Mouse (Mus musculus) embryonic facial prominence, embryonic 12.5 days (tissue): ENCODE data around the gene Ripk1. TPM values are rescaled to one million over a fixed set of nuclear protein-coding genes. Genes with fewer than 3 reads are reported as not detected.

Experiments
- ATAC-seq: fragments of 200-750 bp; cut with Nextera tagmentation; 2 replicates; pipeline ENCODE4 v1.8.0; 2017; ENCODE audit not compliant: insufficient number of reproducible peaks, insufficient read depth, low FRiP score, low TSS enrichment
- H3K27ac ChIP-seq: fragments of 300-500 bp; sonication (generic); 2 replicates; pipeline ENCODE4 v1.5.1; 2016; ENCODE audit warnings: mild to moderate bottlenecking
- H3K27me3 ChIP-seq: fragments of 300-500 bp; sonication (generic); 2 replicates; pipeline ENCODE4 v1.6.1; 2016; ENCODE audit warnings: mild to moderate bottlenecking, moderate library complexity
- H3K36me3 ChIP-seq: fragments of 300-500 bp; sonication (generic); 2 replicates; pipeline ENCODE4 v1.6.1; 2016; ENCODE audit warnings: mild to moderate bottlenecking
- H3K4me1 ChIP-seq: fragments of 300-500 bp; sonication (generic); 2 replicates; pipeline ENCODE4 v1.6.1; 2016
- H3K4me2 ChIP-seq: fragments of 300-500 bp; sonication (generic); replicated peaks from 2 replicates; pipeline ENCODE4 v1.6.1; 2016; ENCODE audit warnings: mild to moderate bottlenecking, moderate library complexity
- H3K4me3 ChIP-seq: fragments of 300-500 bp; sonication (generic); 2 replicates; pipeline ENCODE4 v1.5.1; 2016; ENCODE audit warnings: mild to moderate bottlenecking
- H3K9ac ChIP-seq: fragments of 300-500 bp; sonication (generic); 2 replicates; pipeline ENCODE4 v1.6.1; 2016; ENCODE audit warnings: mild to moderate bottlenecking, moderate library complexity
- H3K9me3 ChIP-seq: fragments of 300-500 bp; sonication (generic); 2 replicates; pipeline ENCODE4 v1.6.1; 2016; ENCODE audit warnings: mild to moderate bottlenecking, moderate library complexity
- WGBS: fragments of 180-500 bp; shearing (Covaris S2); methylation state at CpG from one replicate; pipeline ENCODE4 v1.1.7; 2016; 5-methylcytosine and 5-hydroxymethylcytosine counted together
- polyA plus RNA-seq: library from polyadenylated mRNA; unstranded; fragments of >200 nt; fragmentation: Nextera tagmentation; extraction: Ambion mirVana; gene quantifications from 2 replicates; pipeline ENCODE4 v1.2.1, GENCODE M21; 2016

The Ripk1 gene
- polyA plus RNA-seq, 1 experiment from 2014 or later = 16.4 TPM

DNA sequence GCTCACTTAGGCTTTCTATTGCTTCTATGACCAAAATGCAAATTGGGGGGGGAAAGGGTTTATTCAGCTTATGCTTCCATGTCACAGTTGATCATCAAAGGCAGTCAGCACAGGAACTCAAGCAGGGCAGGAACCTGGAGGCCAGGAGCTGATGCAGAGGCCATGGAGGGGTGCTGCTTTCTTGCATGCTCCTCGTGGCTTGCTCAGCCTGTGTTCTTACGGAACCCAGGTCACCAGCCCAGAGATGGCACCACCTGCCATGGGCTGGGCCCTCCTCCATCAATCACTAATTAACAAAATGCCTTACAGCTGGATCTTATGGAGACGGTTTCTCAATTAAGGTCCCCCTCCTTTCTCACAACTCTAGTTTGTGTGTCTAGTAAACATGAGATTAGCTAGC, 37.9 kb downstream of the Ripk1 start:
- H3K9ac ChIP-seq = no peak overlapping the region
- peaks cover 14% of the 10 kb centered on the region for H3K4me1 ChIP-seq
- no peak overlapping the region for H3K4me2 ChIP-seq
- no peak for ATAC-seq
- 92% methylated on average over 3 of the region's 3 CpGs for WGBS
- H3K36me3 ChIP-seq = no peaks in the 10 kb centered on the region
- no peaks in the 10 kb centered on the region for H3K9me3 ChIP-seq
- no peak overlapping the region for H3K4me3 ChIP-seq
- no peaks in the 10 kb centered on the region for H3K27me3 ChIP-seq
- no peak overlapping the region for H3K27ac ChIP-seq

DNA sequence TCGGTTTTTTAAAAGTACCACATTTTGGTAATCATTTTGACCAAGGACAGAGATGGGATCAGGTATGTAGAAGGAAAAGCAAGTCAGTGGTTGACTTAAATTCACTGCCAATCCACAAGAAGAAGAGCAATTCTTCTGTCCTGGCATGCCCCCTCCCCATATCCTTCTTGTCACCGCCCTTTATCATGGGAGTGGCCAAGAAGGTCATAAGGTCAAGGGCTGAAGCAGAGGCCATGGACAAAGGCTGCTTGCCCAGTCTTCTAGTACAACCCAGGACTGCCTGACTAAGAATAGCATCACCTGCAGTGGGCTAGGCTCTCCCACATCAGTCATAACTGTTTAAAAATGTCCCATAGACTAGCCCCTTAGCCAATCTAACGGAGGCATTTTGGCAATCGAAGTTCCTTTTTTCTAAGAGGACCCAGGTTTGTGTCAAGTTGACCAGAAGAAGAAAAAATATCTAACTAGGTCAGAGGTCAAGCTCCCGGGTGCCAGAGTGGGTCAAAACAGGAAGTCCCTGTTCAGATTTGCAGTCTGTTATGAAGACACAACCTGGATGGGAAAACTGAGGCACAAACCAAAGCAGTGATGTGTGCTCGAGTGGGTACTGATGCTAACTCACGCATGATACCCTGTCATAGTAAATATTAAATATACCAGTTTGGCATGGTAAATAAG, 41.7 kb downstream of the Ripk1 start:
- 75% methylated on average over 7 of the region's 7 CpGs for WGBS
- Histone ChIP-seq H3K9me3 (no peaks in the 10 kb centered on the region), H3K36me3 (peaks cover 11% of the 10 kb centered on the region), H3K27ac (no peak overlapping the region), H3K9ac (no peak overlapping the region), H3K4me2 (no peak overlapping the region), H3K4me1 (peaks cover 3% of the 10 kb centered on the region; the same call in 1 of the 2 replicates), H3K27me3 (no peaks in the 10 kb centered on the region), H3K4me3 (no peak overlapping the region)
- no peak for ATAC-seq

DNA sequence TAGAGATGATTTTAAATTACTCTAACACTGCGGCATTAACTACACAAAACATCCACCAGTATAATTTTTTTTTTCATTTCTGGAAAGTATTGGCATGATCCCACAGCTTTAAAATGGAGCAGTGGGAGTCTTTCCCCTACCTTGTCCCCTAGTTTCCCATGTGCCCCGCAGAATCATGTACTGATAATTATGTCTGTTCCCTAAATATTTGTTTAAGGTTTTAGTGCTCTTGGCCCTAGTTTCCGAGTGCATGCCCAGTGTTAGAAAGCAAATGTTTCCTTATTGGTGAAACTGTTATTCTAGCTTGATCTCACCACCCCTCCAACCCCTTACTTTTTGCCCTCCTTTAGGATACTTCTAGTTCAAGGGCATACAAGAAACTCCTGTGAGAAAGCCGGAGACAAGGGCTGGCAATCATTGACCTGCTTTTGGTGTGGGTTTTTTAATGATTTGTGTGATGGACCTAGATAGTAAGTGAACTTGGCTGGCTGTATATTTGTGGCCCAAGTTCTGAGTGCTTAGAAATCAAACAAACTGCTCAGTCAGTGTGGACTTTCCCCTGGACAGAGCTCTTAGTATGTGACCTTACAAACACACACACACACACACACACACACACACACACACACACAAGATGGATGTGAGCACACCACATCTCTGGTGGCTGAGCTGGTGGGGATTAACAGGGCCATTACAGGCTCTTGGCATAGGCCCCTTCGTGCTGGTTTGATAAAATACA, 43.5 kb downstream of the Ripk1 start:
- no peak for ATAC-seq
- H3K27ac ChIP-seq = no peak overlapping the region
- WGBS = 62% methylated on average over 5 of the region's 5 CpGs

DNA sequence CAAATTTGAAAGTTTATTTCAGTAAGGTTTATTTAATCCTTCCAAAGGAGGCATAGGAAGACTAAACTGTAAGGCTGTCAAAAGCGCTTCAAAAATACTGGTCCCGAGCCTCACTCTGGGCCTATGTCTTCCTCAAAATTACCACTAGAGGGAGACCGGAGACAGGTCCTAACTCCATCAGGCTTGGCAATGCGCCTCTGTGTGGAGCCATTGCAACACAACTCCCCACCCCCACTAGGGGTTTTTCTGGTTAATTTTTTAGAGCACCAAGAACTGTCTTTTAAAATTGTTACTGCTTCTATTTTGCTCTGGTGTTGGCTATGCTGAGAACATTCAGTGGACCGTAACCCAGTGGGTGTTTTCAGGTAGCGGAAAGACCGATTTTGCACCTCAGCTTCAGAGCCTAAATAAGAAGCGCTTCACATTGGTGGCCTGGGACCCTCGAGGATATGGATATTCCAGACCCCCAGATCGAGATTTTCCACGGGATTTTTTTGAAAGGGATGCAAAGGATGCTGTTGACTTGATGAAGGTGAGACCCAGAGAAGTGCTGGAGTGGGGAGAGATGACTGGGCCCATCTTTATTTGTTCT, 44.4 kb downstream of the Ripk1 start:
- Histone ChIP-seq H3K4me3 (no peak overlapping the region), H3K27me3 (no peaks in the 10 kb centered on the region), H3K27ac (no peak overlapping the region), H3K36me3 (peaks cover 22% of the 10 kb centered on the region), H3K9me3 (no peaks in the 10 kb centered on the region), H3K9ac (no peak overlapping the region), H3K4me1 (no peaks in the 10 kb centered on the region), H3K4me2 (no peak overlapping the region)
- WGBS = 41% methylated on average over 11 of the region's 11 CpGs
- no peak for ATAC-seq

More for the DNA sequence above, 43.5 kb downstream of the Ripk1 start:
- Histone ChIP-seq H3K4me1 (no peaks in the 10 kb centered on the region), H3K36me3 (peaks cover 22% of the 10 kb centered on the region), H3K4me3 (no peak overlapping the region), H3K4me2 (no peak overlapping the region), H3K27me3 (no peaks in the 10 kb centered on the region), H3K9ac (no peak overlapping the region), H3K9me3 (no peaks in the 10 kb centered on the region)

DNA sequence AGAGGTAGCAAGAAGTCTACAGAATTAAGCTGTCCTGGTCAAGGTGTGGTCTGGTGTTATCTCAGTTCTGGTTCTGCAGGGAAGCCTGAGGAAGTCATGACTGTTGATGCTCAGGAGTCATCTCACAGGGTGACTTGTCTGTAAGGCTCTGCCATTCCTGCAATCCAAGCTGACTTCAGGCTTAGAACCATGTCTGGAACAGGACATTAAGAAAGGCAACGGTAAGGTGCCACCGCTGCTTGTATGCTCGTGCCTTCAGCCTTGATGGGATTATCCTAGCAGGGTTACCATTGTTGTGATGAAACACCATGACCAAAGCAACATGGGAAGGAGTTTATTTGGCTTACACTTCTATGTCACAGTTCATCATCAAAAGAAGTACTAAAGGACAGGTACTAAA, 45.4 kb downstream of the Ripk1 start:
- H3K9ac ChIP-seq = no peak overlapping the region
- H3K36me3 ChIP-seq = peaks cover 27% of the 10 kb centered on the region
- 86% methylated on average over 3 of the region's 3 CpGs for WGBS
- H3K4me2 ChIP-seq = no peak overlapping the region
- no peaks in the 10 kb centered on the region for H3K27me3 ChIP-seq
- no peak overlapping the region for H3K4me3 ChIP-seq
- H3K4me1 ChIP-seq = no peaks in the 10 kb centered on the region
- no peak overlapping the region for H3K27ac ChIP-seq
- no peaks in the 10 kb centered on the region for H3K9me3 ChIP-seq
- no peak for ATAC-seq

DNA sequence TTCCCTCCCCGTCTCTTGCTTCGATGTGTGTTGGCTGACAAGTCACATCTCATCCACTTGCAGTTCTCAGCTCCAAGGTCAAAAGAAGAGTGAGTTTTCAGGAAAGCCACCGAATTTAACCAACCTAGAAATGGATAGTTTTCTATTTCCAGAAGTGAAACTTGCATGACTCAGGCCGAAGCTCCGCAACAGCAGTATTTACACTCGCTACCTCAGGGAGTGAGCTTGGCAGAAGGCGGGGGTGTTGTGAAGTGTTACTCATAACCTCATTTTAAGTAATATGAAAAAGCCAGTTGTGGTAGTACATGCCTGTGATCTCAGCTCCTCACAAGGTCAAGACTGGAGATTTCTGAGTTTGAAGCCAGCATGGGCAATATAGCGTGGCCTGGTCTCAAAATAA, 48.3 kb downstream of the Ripk1 start:
- H3K36me3 ChIP-seq = peaks cover 47% of the 10 kb centered on the region
- H3K27ac ChIP-seq = no peak overlapping the region
- H3K4me3 ChIP-seq = no peak overlapping the region
- H3K27me3 ChIP-seq = no peaks in the 10 kb centered on the region
- H3K9ac ChIP-seq = no peak overlapping the region
- H3K9me3 ChIP-seq = no peaks in the 10 kb centered on the region
- WGBS = 92% methylated on average over 8 of the region's 8 CpGs
- H3K4me1 ChIP-seq = no peaks in the 10 kb centered on the region
- H3K4me2 ChIP-seq = no peak overlapping the region
- no peak for ATAC-seq

DNA sequence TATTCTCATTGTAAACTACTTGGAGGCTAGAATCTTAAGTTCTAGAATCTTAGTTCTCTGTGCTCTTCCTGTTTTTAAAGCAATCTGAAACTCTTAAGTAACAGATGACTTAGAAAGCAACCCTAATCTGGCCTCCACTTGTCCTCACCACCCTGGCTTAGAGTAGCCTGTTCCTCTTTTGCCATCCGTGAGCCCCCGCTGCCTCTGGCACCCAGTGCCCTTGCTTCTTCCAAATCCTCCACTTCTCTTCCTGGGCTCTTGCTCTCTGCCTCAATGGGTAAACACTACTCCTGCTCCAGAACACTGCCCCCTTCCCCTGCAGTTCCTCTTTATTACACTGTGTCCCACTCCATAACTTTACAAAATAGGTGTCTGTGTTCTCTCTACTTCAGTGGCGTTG, 49.5 kb downstream of the Ripk1 start:
- Histone ChIP-seq H3K4me1 (no peaks in the 10 kb centered on the region), H3K4me3 (no peak overlapping the region), H3K27me3 (no peaks in the 10 kb centered on the region), H3K4me2 (no peak overlapping the region), H3K27ac (no peak overlapping the region), H3K36me3 (peaks cover 54% of the 10 kb centered on the region), H3K9me3 (no peaks in the 10 kb centered on the region), H3K9ac (no peak overlapping the region)
- whole genome bisulfite sequencing = 99% methylated on average over 3 of the region's 3 CpGs
- ATAC-seq = no peak

DNA sequence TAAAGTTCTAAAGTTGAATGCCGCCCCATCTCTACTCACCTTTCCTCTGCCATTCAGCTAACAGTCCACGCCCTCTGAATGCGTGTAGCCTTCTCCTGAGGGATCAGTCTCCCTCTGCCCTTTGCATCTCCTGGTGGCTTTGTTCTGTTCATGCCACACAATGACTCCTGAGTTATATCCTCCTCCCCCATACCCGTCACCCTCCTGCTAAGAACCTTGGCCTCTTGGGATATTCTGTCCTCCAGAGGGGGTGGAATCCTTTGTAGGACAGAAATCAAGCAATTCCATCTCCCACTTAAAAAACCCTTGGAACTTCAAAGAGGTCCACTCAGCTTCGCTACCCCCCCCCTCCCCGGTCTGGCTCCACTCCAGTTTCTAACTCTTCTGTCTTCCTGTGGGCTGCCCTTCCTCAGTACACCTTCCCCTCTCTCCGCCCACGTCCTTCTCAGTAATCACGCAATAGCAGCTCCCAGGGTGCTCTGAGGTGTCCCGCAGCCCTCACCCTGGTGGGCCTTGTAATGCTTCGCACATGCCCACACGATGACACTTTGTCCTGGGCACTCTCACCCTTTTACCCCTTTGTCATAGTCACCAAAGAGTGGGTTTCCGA, 51.6 kb downstream of the Ripk1 start:
- Histone ChIP-seq H3K4me1 (no peaks in the 10 kb centered on the region), H3K27ac (no peak overlapping the region), H3K27me3 (no peaks in the 10 kb centered on the region), H3K36me3 (peaks cover 47% of the 10 kb centered on the region), H3K4me2 (no peak overlapping the region), H3K9ac (no peak overlapping the region), H3K9me3 (no peaks in the 10 kb centered on the region), H3K4me3 (no peak overlapping the region)
- 81% methylated on average over 13 of the region's 13 CpGs for WGBS
- ATAC-seq = no peak

DNA sequence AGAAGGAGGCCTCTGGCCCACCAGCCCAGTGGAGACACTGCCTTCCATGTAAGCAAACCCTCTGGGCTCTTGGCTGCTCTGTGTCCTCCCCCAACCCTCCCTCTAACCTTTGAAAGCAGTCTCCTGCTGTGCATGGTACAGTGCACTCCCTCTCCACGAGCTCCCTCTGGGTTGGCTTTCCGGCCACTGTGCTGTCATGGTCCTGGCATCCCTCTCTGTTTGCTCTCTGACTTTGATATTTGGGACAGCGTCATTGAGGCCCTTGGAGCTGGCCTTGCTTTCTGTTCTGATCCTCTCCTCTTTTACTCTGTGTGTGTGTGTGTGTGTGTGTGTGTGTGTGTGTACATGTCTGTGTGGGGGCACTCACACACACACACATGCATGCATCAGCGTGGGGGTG, 52.2 kb downstream of the Ripk1 start:
- no peaks in the 10 kb centered on the region for H3K27me3 ChIP-seq
- ATAC-seq = no peak
- H3K27ac ChIP-seq = no peak overlapping the region
- no peak overlapping the region for H3K9ac ChIP-seq
- no peak overlapping the region for H3K4me2 ChIP-seq
- no peaks in the 10 kb centered on the region for H3K4me1 ChIP-seq
- no peaks in the 10 kb centered on the region for H3K9me3 ChIP-seq
- H3K4me3 ChIP-seq = no peak overlapping the region
- 74% methylated on average over 4 of the region's 4 CpGs for WGBS
- H3K36me3 ChIP-seq = peaks cover 47% of the 10 kb centered on the region

DNA sequence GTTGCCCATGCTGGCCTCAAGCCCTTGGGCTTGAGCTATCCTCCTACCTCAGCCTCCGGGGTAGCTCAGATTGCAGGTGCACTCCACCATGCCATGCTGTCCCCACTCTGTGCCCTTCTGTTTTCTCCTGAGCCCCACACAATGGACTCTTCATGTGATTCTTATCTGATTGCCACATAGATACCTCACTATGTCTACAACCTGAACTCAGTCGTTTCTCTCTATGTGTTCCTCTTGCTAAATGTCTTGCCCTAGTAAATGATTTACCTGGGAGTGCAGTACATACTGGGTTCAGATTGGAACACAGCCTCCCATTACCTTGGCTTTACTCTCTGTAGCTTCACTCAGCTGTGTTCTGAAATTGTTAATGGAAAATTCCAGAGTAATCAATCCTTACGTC, 52.8 kb downstream of the Ripk1 start:
- H3K4me1 ChIP-seq = no peaks in the 10 kb centered on the region
- peaks cover 43% of the 10 kb centered on the region for H3K36me3 ChIP-seq
- H3K4me3 ChIP-seq = no peak overlapping the region
- no peak overlapping the region for H3K9ac ChIP-seq
- WGBS = 89% methylated on average over 3 of the region's 3 CpGs
- H3K27ac ChIP-seq = no peak overlapping the region
- H3K9me3 ChIP-seq = no peaks in the 10 kb centered on the region
- H3K27me3 ChIP-seq = no peaks in the 10 kb centered on the region
- ATAC-seq = no peak
- no peak overlapping the region for H3K4me2 ChIP-seq

DNA sequence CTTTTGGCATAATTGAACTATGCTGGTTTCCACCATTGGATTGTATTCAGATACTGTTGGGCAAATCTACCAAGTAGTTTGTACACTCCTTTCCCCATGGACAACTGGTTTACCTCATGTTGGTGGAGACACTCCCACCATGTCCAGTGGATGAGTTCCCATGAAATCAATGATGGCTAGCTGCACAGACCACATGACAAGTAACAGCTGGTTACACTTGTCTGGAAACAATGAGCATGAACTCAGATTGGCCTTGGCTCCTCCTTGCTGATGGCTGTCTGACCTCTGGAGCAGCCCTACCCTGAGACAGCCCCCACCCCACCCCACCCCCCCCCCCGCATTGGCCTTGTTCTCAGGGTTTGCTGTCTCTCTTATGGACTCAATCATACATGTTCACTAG, 55.1 kb downstream of the Ripk1 start:
- Histone ChIP-seq H3K36me3 (peaks cover 31% of the 10 kb centered on the region), H3K27ac (no peak overlapping the region), H3K9ac (no peak overlapping the region), H3K4me2 (no peak overlapping the region), H3K4me1 (no peaks in the 10 kb centered on the region), H3K27me3 (no peaks in the 10 kb centered on the region), H3K9me3 (no peaks in the 10 kb centered on the region), H3K4me3 (no peak overlapping the region)
- no peak for ATAC-seq
- WGBS = 100% methylated on average over 1 of the region's 1 CpGs

DNA sequence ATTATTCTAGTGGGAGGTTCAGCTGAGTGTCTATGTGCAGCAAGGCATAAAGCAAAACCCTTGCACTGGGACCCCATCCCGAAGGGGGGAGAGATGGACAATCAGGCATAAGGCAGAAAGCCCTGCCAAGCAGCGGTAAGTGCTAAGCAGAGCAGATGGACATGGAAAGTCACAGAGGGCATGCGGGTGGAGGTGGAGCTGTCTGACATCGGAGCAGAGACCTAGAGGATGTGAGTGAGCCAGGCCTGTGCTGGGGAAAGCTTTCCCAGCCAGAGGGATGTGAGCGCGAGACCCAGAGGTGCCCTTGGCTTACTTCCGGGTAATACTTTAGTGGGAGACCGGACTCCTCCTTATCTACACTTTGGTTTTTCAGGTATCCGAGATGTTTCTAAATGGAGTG, 57.9 kb downstream of the Ripk1 start:
- H3K36me3 ChIP-seq = peaks cover 22% of the 10 kb centered on the region

More for the DNA sequence above, 57.9 kb downstream of the Ripk1 start:
- no peak overlapping the region for H3K4me3 ChIP-seq
- H3K9ac ChIP-seq = no peak overlapping the region
- 86% methylated on average over 9 of the region's 9 CpGs for WGBS
- H3K9me3 ChIP-seq = no peaks in the 10 kb centered on the region
- no peak overlapping the region for H3K4me2 ChIP-seq
- H3K27me3 ChIP-seq = no peaks in the 10 kb centered on the region
- ATAC-seq = no peak
- H3K27ac ChIP-seq = no peak overlapping the region
- H3K4me1 ChIP-seq = no peaks in the 10 kb centered on the region
